Mouse (Mus musculus) frontal cortex, postnatal 36 days (tissue): ENCODE measurements at regions not wholly inside any gene's neighbourhood (a gene's known extent, or its start where the extent isn't known, plus 50 kb on each side); places are given as distances from the start of the nearest gene placed in this dataset.
A peak's percentile ranks its signal among the peaks of the same experiment; 100 is the strongest.

Source experiments
- DNase-seq, 2 experiments: peaks; one replicate each; pipeline ENCODE4 v3.0.0; 2022; ENCODE audit warnings: low spot score in 2 of 2

GRCm38 (mm10) chr6:34246512-34246911, 69.6 kb upstream of the Slc35b4 start:
- no peak for DNase-seq

- no peak for DNase-seq
These were observed 66.1 kb upstream of the Slc35b4 start for GRCm38 (mm10) chr6:34243001-34243400.

- no peak for DNase-seq
These were observed 65.6 kb upstream of the Slc35b4 start for GRCm38 (mm10) chr6:34242486-34242885.

DNA sequence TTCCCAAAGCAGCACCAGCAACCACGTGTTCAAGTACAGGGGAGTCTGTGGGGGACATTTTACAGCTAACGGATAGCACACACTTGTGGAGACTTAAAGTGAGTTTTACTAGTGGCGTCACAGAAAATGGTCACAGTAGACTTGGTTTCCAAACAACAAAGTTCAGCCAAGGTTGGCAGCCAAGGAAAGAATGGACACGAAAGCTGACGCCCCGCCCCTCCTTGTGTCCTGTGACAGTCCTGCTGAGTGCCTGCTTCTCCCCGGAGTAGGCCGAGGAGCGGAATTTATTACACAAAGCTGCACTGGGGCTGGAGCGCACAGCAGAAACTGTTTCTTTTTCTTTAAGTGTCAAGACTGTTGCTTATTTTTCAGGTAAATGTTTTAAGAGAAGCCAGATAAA, 58.2 kb upstream of the Slc35b4 start:
- no peak for DNase-seq

- no peak for DNase-seq
These were observed 57.6 kb upstream of the Slc35b4 start for GRCm38 (mm10) chr6:34234443-34235020.

GRCm38 (mm10) chr6:34230768-34231381, 54.0 kb upstream of the Slc35b4 start:
- DNase-seq: peak; percentile 38 to 68

- DNase-seq: no peak
These were observed 50.2 kb upstream of the Slc35b4 start for GRCm38 (mm10) chr6:34227131-34227530.
